Mouse (Mus musculus): ENCODE results near the gene Dzank1. TPM values are rescaled to one million over a fixed set of nuclear protein-coding genes. Genes with fewer than 3 reads are reported as not detected.
A peak's percentile ranks its signal among the peaks of the same experiment; 100 is the strongest.

Gene Dzank1
- total and polyA plus RNA-seq, 2 experiments, result 0.18 to 0.48 TPM

DNA sequence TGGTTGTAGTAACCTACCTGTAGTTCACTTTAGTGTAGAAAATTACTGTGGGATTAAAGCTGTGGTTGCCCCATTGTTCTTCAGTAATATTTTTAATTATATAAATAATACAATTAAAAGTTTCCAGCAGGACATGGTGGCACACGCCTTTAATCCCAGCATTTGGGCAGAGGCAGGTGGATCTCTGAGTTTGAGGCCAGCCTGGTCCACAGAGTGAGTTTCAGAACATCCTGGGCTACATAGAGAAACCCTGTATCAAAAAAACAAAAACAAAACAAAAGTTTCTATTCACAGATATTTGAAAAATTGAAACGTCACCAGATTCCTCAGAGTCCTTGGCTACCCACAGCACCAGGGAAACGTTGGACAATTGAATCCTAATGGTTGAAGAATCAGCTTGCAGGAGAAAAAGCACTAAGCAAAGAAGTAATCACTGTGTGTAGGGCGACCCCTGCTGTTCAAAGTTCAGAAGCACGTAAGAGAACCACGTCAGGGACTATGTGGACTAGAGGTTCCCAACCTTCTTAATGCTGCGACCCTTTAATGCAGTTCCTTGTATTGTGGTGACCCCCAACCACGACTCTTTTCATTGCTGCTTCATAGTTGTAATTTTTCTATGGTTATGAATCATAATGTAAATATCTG lies 74.7 kb downstream of the Dzank1 start:
- Histone ChIP-seq H3K9ac (ENCODE audit: low read depth, low read length) (no peak overlapping the region), H3K4me3 (ENCODE audit: insufficient read depth, low read depth, low read length) (no peak overlapping the region), H3K27me3 (ENCODE audit: control insufficient read depth, insufficient read depth, low read length) (peaks cover 2% of the 10 kb centered on the region; the same call in 1 of the 2 replicates), H3K27ac (replicated peaks; ENCODE audit: insufficient read depth, low read depth, low read length) (no peak overlapping the region), H3K36me3 (ENCODE audit: control insufficient read depth, insufficient read depth, low read length) (no peaks in the 10 kb centered on the region), H3K79me2 (ENCODE audit: control insufficient read depth, insufficient read depth, low read length) (no peaks in the 10 kb centered on the region), H3K4me1 (ENCODE audit: control insufficient read depth, insufficient read depth, low read length) (no peaks in the 10 kb centered on the region)
- TF ChIP-seq POLR2A (IDR thresholded peaks at IDR 0.05; ENCODE audit: extremely low read depth, insufficient read depth, low read length) (no peak), CTCF (IDR thresholded peaks at IDR 0.05; ENCODE audit: low read depth, low read length) (peak; percentile 48)
- 10% methylated on average over 8 of the region's 8 CpGs for WGBS
- peak; percentile 71 for DNase-seq (ENCODE audit: extremely low read depth, low read depth, low spot score)

DNA sequence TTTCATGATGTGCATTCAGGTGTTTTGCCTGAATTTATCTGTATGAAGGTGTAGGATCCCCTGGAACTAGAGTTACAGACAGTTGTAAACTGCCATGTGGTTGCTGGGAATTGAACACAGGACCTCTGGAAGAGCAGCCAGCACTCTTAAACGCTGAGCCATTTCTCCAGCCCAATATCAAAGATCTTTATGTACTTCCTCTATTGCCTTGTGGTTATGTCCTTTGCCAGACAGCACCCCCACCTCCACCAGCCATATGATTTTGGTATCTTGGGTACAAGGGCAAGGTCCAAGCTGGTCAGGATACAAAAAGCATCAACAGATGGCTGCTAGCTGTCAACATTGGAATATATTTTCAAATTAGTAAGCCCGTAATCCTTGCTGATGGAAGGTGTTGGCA lies 76.8 kb downstream of the Dzank1 start:
- TF ChIP-seq POLR2A (IDR thresholded peaks at IDR 0.05; ENCODE audit: extremely low read depth, insufficient read depth, low read length) (no peak), CTCF (IDR thresholded peaks at IDR 0.05; ENCODE audit: low read depth, low read length) (no peak)
- Histone ChIP-seq H3K79me2 (ENCODE audit: control insufficient read depth, insufficient read depth, low read length) (no peaks in the 10 kb centered on the region), H3K4me1 (ENCODE audit: control insufficient read depth, insufficient read depth, low read length) (no peaks in the 10 kb centered on the region), H3K27ac (replicated peaks; ENCODE audit: insufficient read depth, low read depth, low read length) (no peak overlapping the region), H3K9ac (ENCODE audit: low read depth, low read length) (no peak overlapping the region), H3K36me3 (ENCODE audit: control insufficient read depth, insufficient read depth, low read length) (no peaks in the 10 kb centered on the region), H3K4me3 (ENCODE audit: insufficient read depth, low read depth, low read length) (no peak overlapping the region), H3K27me3 (ENCODE audit: control insufficient read depth, insufficient read depth, low read length) (peaks cover 2% of the 10 kb centered on the region; the same call in 1 of the 2 replicates)
- WGBS, result 69% methylated on average over 2 of the region's 2 CpGs
- no peak for DNase-seq (ENCODE audit: extremely low read depth, low read depth, low spot score)

DNA sequence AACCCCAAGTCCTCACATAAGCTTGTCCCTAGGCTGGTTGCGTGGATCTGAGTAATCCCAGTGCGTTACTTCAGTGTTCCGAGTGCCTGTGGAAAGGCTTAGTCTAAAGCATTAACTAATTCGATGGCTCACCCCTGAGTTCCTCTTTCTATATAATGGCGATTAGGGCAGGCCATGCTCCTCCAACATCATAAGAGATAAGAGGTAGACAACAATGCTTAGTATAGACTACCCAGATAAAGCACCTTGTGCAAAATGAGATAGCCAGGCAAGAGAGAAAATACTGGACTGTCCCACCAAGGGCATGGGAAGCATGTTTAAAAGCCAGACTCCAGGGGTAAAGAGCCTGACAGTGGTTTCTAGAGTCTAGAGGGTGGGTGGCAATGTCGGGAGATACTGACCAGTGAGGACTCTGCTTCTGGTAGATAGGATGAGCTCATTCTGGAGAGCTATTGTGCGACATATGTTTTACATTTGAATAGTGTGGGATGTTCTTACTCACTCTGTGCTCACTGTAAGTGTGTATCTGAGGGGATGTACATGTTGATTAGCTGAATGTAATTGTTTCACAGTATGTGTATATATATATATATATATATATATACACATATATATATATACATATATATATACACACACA lies 80.7 kb downstream of the Dzank1 start:
- H3K36me3 ChIP-seq (ENCODE audit: control insufficient read depth, insufficient read depth, low read length), result no peaks in the 10 kb centered on the region
- no peak for TF ChIP-seq CTCF (IDR thresholded peaks at IDR 0.05; ENCODE audit: low read depth, low read length)
- H3K9ac ChIP-seq (ENCODE audit: low read depth, low read length), result no peak overlapping the region
- no peak overlapping the region for H3K4me3 ChIP-seq (ENCODE audit: insufficient read depth, low read depth, low read length)
- H3K4me1 ChIP-seq (ENCODE audit: control insufficient read depth, insufficient read depth, low read length), result no peaks in the 10 kb centered on the region
- no peaks in the 10 kb centered on the region for H3K79me2 ChIP-seq (ENCODE audit: control insufficient read depth, insufficient read depth, low read length)
- H3K27me3 ChIP-seq (ENCODE audit: control insufficient read depth, insufficient read depth, low read length), result no peaks in the 10 kb centered on the region
- no peak for DNase-seq (ENCODE audit: extremely low read depth, low read depth, low spot score)
- 78% methylated on average over 7 of the region's 7 CpGs for WGBS
- H3K27ac ChIP-seq (replicated peaks; ENCODE audit: insufficient read depth, low read depth, low read length), result no peak overlapping the region

GRCm38 (mm10) chr2:144441386-144441915 lies 85.8 kb downstream of the Dzank1 start:
- H3K36me3 ChIP-seq (ENCODE audit: control insufficient read depth, insufficient read depth, low read length), result no peaks in the 10 kb centered on the region
- TF ChIP-seq POLR2A (IDR thresholded peaks at IDR 0.05; ENCODE audit: extremely low read depth, insufficient read depth, low read length), result no peak
- no peak for TF ChIP-seq CTCF (IDR thresholded peaks at IDR 0.05; ENCODE audit: low read depth, low read length)
- no peak overlapping the region for H3K9ac ChIP-seq (ENCODE audit: low read depth, low read length)
- no peak for DNase-seq (ENCODE audit: extremely low read depth, low read depth, low spot score)
- WGBS, result 56% methylated on average over 11 of the region's 11 CpGs
- no peaks in the 10 kb centered on the region for H3K27me3 ChIP-seq (ENCODE audit: control insufficient read depth, insufficient read depth, low read length)
- no peak overlapping the region for H3K4me3 ChIP-seq (ENCODE audit: insufficient read depth, low read depth, low read length)
- no peak overlapping the region for H3K27ac ChIP-seq (replicated peaks; ENCODE audit: insufficient read depth, low read depth, low read length)
- no peaks in the 10 kb centered on the region for H3K4me1 ChIP-seq (ENCODE audit: control insufficient read depth, insufficient read depth, low read length)
- no peaks in the 10 kb centered on the region for H3K79me2 ChIP-seq (ENCODE audit: control insufficient read depth, insufficient read depth, low read length)

- Histone ChIP-seq H3K27ac (replicated peaks; ENCODE audit: insufficient read depth, low read depth, low read length) (no peak overlapping the region), H3K27me3 (ENCODE audit: control insufficient read depth, insufficient read depth, low read length) (no peaks in the 10 kb centered on the region), H3K79me2 (ENCODE audit: control insufficient read depth, insufficient read depth, low read length) (no peaks in the 10 kb centered on the region), H3K4me1 (ENCODE audit: control insufficient read depth, insufficient read depth, low read length) (no peaks in the 10 kb centered on the region), H3K36me3 (ENCODE audit: control insufficient read depth, insufficient read depth, low read length) (no peaks in the 10 kb centered on the region), H3K9ac (ENCODE audit: low read depth, low read length) (no peak overlapping the region), H3K4me3 (ENCODE audit: insufficient read depth, low read depth, low read length) (no peak overlapping the region)
- no peak for DNase-seq (ENCODE audit: extremely low read depth, low read depth, low spot score)
- TF ChIP-seq POLR2A (IDR thresholded peaks at IDR 0.05; ENCODE audit: extremely low read depth, insufficient read depth, low read length) (no peak), CTCF (IDR thresholded peaks at IDR 0.05; ENCODE audit: low read depth, low read length) (no peak)
- WGBS, result 79% methylated on average over 3 of the region's 3 CpGs
These were observed 88.0 kb downstream of the Dzank1 start for GRCm38 (mm10) chr2:144439191-144439700.

- H3K27me3 ChIP-seq (ENCODE audit: control insufficient read depth, insufficient read depth, low read length), result no peaks in the 10 kb centered on the region
- H3K36me3 ChIP-seq (ENCODE audit: control insufficient read depth, insufficient read depth, low read length), result no peaks in the 10 kb centered on the region
- H3K4me1 ChIP-seq (ENCODE audit: control insufficient read depth, insufficient read depth, low read length), result no peaks in the 10 kb centered on the region
- WGBS, result 62% methylated on average over 4 of the region's 4 CpGs
- TF ChIP-seq POLR2A (IDR thresholded peaks at IDR 0.05; ENCODE audit: extremely low read depth, insufficient read depth, low read length) (no peak), CTCF (IDR thresholded peaks at IDR 0.05; ENCODE audit: low read depth, low read length) (peak; percentile 28; the same call in 1 of the 2 replicates)
- no peak overlapping the region for H3K27ac ChIP-seq (replicated peaks; ENCODE audit: insufficient read depth, low read depth, low read length)
- no peak for DNase-seq (ENCODE audit: extremely low read depth, low read depth, low spot score)
- no peak overlapping the region for H3K4me3 ChIP-seq (ENCODE audit: insufficient read depth, low read depth, low read length)
- H3K9ac ChIP-seq (ENCODE audit: low read depth, low read length), result no peak overlapping the region
- no peaks in the 10 kb centered on the region for H3K79me2 ChIP-seq (ENCODE audit: control insufficient read depth, insufficient read depth, low read length)
These were observed 88.8 kb downstream of the Dzank1 start for GRCm38 (mm10) chr2:144438424-144438823.

Measured in liver, adult 2 months (tissue).